Mouse (Mus musculus): ENCODE data around the gene Fbxo8. TPM values are rescaled to one million over a fixed set of nuclear protein-coding genes. Genes with fewer than 3 reads are reported as not detected.

The Fbxo8 gene
- total and polyA plus RNA-seq, 2 experiments from 2014 or later, result 25.5 to 42.7 TPM

- 8% methylated on average over 9 of the region's 9 CpGs for WGBS
- Histone ChIP-seq H3K27ac (ENCODE audit: low read depth, low read length) (no peak overlapping the region), H3K4me1 (ENCODE audit: insufficient read depth) (no peaks in the 10 kb centered on the region), H3K27me3 (ENCODE audit: insufficient read depth, low read length) (peaks cover 48% of the 10 kb centered on the region), H3K9ac (no peak overlapping the region), H3K4me3 (ENCODE audit: low read depth, low read length) (no peak overlapping the region), H3K36me3 (ENCODE audit: insufficient read depth) (no peaks in the 10 kb centered on the region), H3K9me3 (ENCODE audit: low read length) (no peaks in the 10 kb centered on the region), H3K4me2 (ENCODE audit: low read depth) (no peak overlapping the region)
- ATAC-seq, result no peak
- no peak for TF ChIP-seq CTCF (IDR thresholded peaks at IDR 0.05; ENCODE audit: low read depth)
- no peak for DNase-seq
Observed at GRCm38 (mm10) chr8:56619571-56619970, 68.7 kb downstream of the Fbxo8 start.

GRCm38 (mm10) chr8:56620691-56621090 is 69.8 kb downstream of the Fbxo8 start:
- Histone ChIP-seq H3K4me1 (ENCODE audit: insufficient read depth) (no peaks in the 10 kb centered on the region), H3K27ac (ENCODE audit: low read depth, low read length) (no peak overlapping the region), H3K27me3 (ENCODE audit: insufficient read depth, low read length) (peaks cover 50% of the 10 kb centered on the region), H3K9me3 (ENCODE audit: low read length) (no peaks in the 10 kb centered on the region), H3K4me3 (ENCODE audit: low read depth, low read length) (no peak overlapping the region), H3K4me2 (ENCODE audit: low read depth) (no peak overlapping the region), H3K9ac (no peak overlapping the region), H3K36me3 (ENCODE audit: insufficient read depth) (no peaks in the 10 kb centered on the region)
- TF ChIP-seq CTCF (IDR thresholded peaks at IDR 0.05; ENCODE audit: low read depth), result no peak
- WGBS, result 20% methylated on average over 10 of the region's 10 CpGs
- ATAC-seq (no peak), DNase-seq (no peak)

GRCm38 (mm10) chr8:56621093-56621492 is 70.2 kb downstream of the Fbxo8 start:
- no peak for TF ChIP-seq CTCF (IDR thresholded peaks at IDR 0.05; ENCODE audit: low read depth)
- H3K27ac ChIP-seq (ENCODE audit: low read depth, low read length), result no peak overlapping the region
- H3K4me3 ChIP-seq (ENCODE audit: low read depth, low read length), result no peak overlapping the region
- peaks cover 50% of the 10 kb centered on the region for H3K27me3 ChIP-seq (ENCODE audit: insufficient read depth, low read length)
- H3K9me3 ChIP-seq (ENCODE audit: low read length), result no peaks in the 10 kb centered on the region
- no peak overlapping the region for H3K9ac ChIP-seq
- 31% methylated on average over 4 of the region's 4 CpGs for WGBS
- no peak for DNase-seq
- no peaks in the 10 kb centered on the region for H3K4me1 ChIP-seq (ENCODE audit: insufficient read depth)
- H3K36me3 ChIP-seq (ENCODE audit: insufficient read depth), result no peaks in the 10 kb centered on the region
- no peak for ATAC-seq
- H3K4me2 ChIP-seq (ENCODE audit: low read depth), result no peak overlapping the region

GRCm38 (mm10) chr8:56622470-56623024 is 71.7 kb downstream of the Fbxo8 start:
- no peak overlapping the region for H3K4me3 ChIP-seq (ENCODE audit: low read depth, low read length)
- peak; percentile 10 for DNase-seq
- no peak for ATAC-seq
- no peaks in the 10 kb centered on the region for H3K4me1 ChIP-seq (ENCODE audit: insufficient read depth)
- H3K27ac ChIP-seq (ENCODE audit: low read depth, low read length), result no peak overlapping the region
- H3K9me3 ChIP-seq (ENCODE audit: low read length), result no peaks in the 10 kb centered on the region
- no peak overlapping the region for H3K4me2 ChIP-seq (ENCODE audit: low read depth)
- H3K9ac ChIP-seq, result no peak overlapping the region
- peaks cover 50% of the 10 kb centered on the region for H3K27me3 ChIP-seq (ENCODE audit: insufficient read depth, low read length)
- 4% methylated on average over 18 of the region's 18 CpGs for whole genome bisulfite sequencing
- no peak for TF ChIP-seq CTCF (IDR thresholded peaks at IDR 0.05; ENCODE audit: low read depth)
- H3K36me3 ChIP-seq (ENCODE audit: insufficient read depth), result no peaks in the 10 kb centered on the region

GRCm38 (mm10) chr8:56623346-56623745 is 72.5 kb downstream of the Fbxo8 start:
- DNase-seq, result no peak
- ATAC-seq, result no peak

GRCm38 (mm10) chr8:56629160-56629559 is 78.3 kb downstream of the Fbxo8 start:
- Histone ChIP-seq H3K4me3 (ENCODE audit: low read depth, low read length) (no peak overlapping the region), H3K4me2 (ENCODE audit: low read depth) (no peak overlapping the region), H3K27me3 (ENCODE audit: insufficient read depth, low read length) (peaks cover 6% of the 10 kb centered on the region; the same call in 1 of the 2 replicates), H3K36me3 (ENCODE audit: insufficient read depth) (no peaks in the 10 kb centered on the region), H3K9ac (no peak overlapping the region), H3K4me1 (ENCODE audit: insufficient read depth) (no peaks in the 10 kb centered on the region), H3K9me3 (ENCODE audit: low read length) (no peaks in the 10 kb centered on the region), H3K27ac (ENCODE audit: low read depth, low read length) (no peak overlapping the region)
- WGBS, result 4% methylated on average over 4 of the region's 4 CpGs
- peak; percentile 29 for DNase-seq
- no peak for TF ChIP-seq CTCF (IDR thresholded peaks at IDR 0.05; ENCODE audit: low read depth)
- peak; percentile 23; the same call in 1 of the 2 replicates for ATAC-seq

More at GRCm38 (mm10) chr8:56623346-56623745, 72.5 kb downstream of the Fbxo8 start:
- Histone ChIP-seq H3K36me3 (ENCODE audit: insufficient read depth) (no peaks in the 10 kb centered on the region), H3K4me1 (ENCODE audit: insufficient read depth) (no peaks in the 10 kb centered on the region), H3K27me3 (ENCODE audit: insufficient read depth, low read length) (peaks cover 50% of the 10 kb centered on the region), H3K4me3 (ENCODE audit: low read depth, low read length) (no peak overlapping the region), H3K27ac (ENCODE audit: low read depth, low read length) (no peak overlapping the region), H3K4me2 (ENCODE audit: low read depth) (no peak overlapping the region), H3K9ac (no peak overlapping the region), H3K9me3 (ENCODE audit: low read length) (no peaks in the 10 kb centered on the region)
- 13% methylated on average over 10 of the region's 10 CpGs for WGBS
- TF ChIP-seq CTCF (IDR thresholded peaks at IDR 0.05; ENCODE audit: low read depth), result no peak

GRCm38 (mm10) chr8:56639277-56639676 is 88.4 kb downstream of the Fbxo8 start:
- 74% methylated on average over 6 of the region's 6 CpGs for whole genome bisulfite sequencing
- ATAC-seq (no peak), DNase-seq (no peak)
- Histone ChIP-seq H3K9me3 (ENCODE audit: low read length) (no peaks in the 10 kb centered on the region), H3K36me3 (ENCODE audit: insufficient read depth) (no peaks in the 10 kb centered on the region), H3K27ac (ENCODE audit: low read depth, low read length) (no peak overlapping the region), H3K9ac (no peak overlapping the region), H3K4me3 (ENCODE audit: low read depth, low read length) (no peak overlapping the region), H3K4me1 (ENCODE audit: insufficient read depth) (no peaks in the 10 kb centered on the region), H3K27me3 (ENCODE audit: insufficient read depth, low read length) (no peaks in the 10 kb centered on the region), H3K4me2 (ENCODE audit: low read depth) (no peak overlapping the region)
- no peak for TF ChIP-seq CTCF (IDR thresholded peaks at IDR 0.05; ENCODE audit: low read depth)

Small RNA genes lying within 50 kb of the gene (microRNA-seq; reads per million reads assigned to microRNA genes)
- gene Gm25992, result 0 reads per million in 2 experiments

Other genes starting within 250 kb of the Fbxo8 start
- gene Cep44, start within 50 bp of the Fbxo8 start, total RNA-seq (2014; rRNA removed), result 33.8 and 38.9 TPM in 2 replicates
- 19.9 and 20.0 TPM in 2 replicates for gene Cep44, start within 50 bp of the Fbxo8 start, polyA plus RNA-seq (2015; fragmentation: Nextera tagmentation; extraction: Ambion mirVana)